Mouse (Mus musculus): ENCODE measurements around the gene Fcna. TPM values are rescaled to one million over a fixed set of nuclear protein-coding genes. Genes with fewer than 3 reads are reported as not detected.

The Fcna gene
- polyA plus RNA-seq, 1 experiment, result not detected

DNA sequence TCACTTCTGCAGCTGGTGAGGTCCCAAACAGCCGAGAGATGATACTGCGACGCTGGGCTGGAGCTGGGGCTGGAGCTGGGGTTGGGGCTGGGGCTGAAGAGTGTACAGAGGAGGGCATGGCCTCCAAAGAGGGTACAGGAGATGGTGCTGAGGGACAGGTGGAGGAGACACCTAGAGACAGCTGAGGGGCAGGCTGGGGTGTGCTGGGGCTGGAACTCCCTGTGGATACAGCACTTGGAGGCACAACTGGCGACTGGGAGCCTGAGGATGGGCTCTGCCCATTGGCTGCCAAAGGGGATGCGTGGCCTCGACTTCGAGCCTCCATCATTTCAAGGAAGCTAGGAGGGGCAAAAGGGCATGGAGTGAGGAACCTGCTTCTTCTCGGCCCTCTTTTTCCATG lies 40.5 kb downstream of the Fcna start:
- Histone ChIP-seq H3K27ac (ENCODE audit: insufficient read depth, low read length) (no peak overlapping the region), H3K9me3 (replicated peaks; ENCODE audit: control insufficient read depth, insufficient read depth, low read length, poor library complexity, severe bottlenecking) (no peaks in the 10 kb centered on the region), H3K9ac (ENCODE audit: low read depth, poor library complexity, severe bottlenecking) (no peak overlapping the region), H3K4me1 (ENCODE audit: control insufficient read depth, insufficient read depth, low read length) (no peaks in the 10 kb centered on the region), H3K36me3 (ENCODE audit: control insufficient read depth, insufficient read depth, low read length, poor library complexity, severe bottlenecking) (peaks cover 3% of the 10 kb centered on the region; the same call in 1 of the 2 replicates), H3K4me3 (ENCODE audit: low read depth, low read length) (no peak overlapping the region), H3K27me3 (ENCODE audit: control insufficient read depth, insufficient read depth, low read length, poor library complexity, severe bottlenecking) (no peaks in the 10 kb centered on the region)
- TF ChIP-seq POLR2A (IDR thresholded peaks at IDR 0.05; ENCODE audit: insufficient read depth, low read length) (no peak), CTCF (IDR thresholded peaks at IDR 0.05; ENCODE audit: low read depth, low read length) (no peak), EP300 (IDR thresholded peaks at IDR 0.05; ENCODE audit: insufficient read depth, low read depth, low read length) (no peak)

GRCm38 (mm10) chr2:25585601-25586000 lies 42.2 kb downstream of the Fcna start:
- Histone ChIP-seq H3K27me3 (ENCODE audit: control insufficient read depth, insufficient read depth, low read length, poor library complexity, severe bottlenecking) (no peaks in the 10 kb centered on the region), H3K4me3 (ENCODE audit: low read depth, low read length) (no peak overlapping the region), H3K9ac (ENCODE audit: low read depth, poor library complexity, severe bottlenecking) (no peak overlapping the region), H3K27ac (ENCODE audit: insufficient read depth, low read length) (no peak overlapping the region), H3K36me3 (ENCODE audit: control insufficient read depth, insufficient read depth, low read length, poor library complexity, severe bottlenecking) (no peaks in the 10 kb centered on the region), H3K9me3 (replicated peaks; ENCODE audit: control insufficient read depth, insufficient read depth, low read length, poor library complexity, severe bottlenecking) (no peaks in the 10 kb centered on the region), H3K4me1 (ENCODE audit: control insufficient read depth, insufficient read depth, low read length) (no peaks in the 10 kb centered on the region)
- TF ChIP-seq EP300 (IDR thresholded peaks at IDR 0.05; ENCODE audit: insufficient read depth, low read depth, low read length), result no peak

- no peaks in the 10 kb centered on the region for H3K27me3 ChIP-seq (ENCODE audit: control insufficient read depth, insufficient read depth, low read length, poor library complexity, severe bottlenecking)
- TF ChIP-seq POLR2A (IDR thresholded peaks at IDR 0.05; ENCODE audit: insufficient read depth, low read length), result no peak
- no peak for TF ChIP-seq EP300 (IDR thresholded peaks at IDR 0.05; ENCODE audit: insufficient read depth, low read depth, low read length)
- TF ChIP-seq CTCF (IDR thresholded peaks at IDR 0.05; ENCODE audit: low read depth, low read length), result no peak
- no peaks in the 10 kb centered on the region for H3K9me3 ChIP-seq (replicated peaks; ENCODE audit: control insufficient read depth, insufficient read depth, low read length, poor library complexity, severe bottlenecking)
- no peak overlapping the region for H3K4me3 ChIP-seq (ENCODE audit: low read depth, low read length)
- H3K9ac ChIP-seq (ENCODE audit: low read depth, poor library complexity, severe bottlenecking), result no peak overlapping the region
- no peak overlapping the region for H3K27ac ChIP-seq (ENCODE audit: insufficient read depth, low read length)
- H3K4me1 ChIP-seq (ENCODE audit: control insufficient read depth, insufficient read depth, low read length), result no peaks in the 10 kb centered on the region
- no peaks in the 10 kb centered on the region for H3K36me3 ChIP-seq (ENCODE audit: control insufficient read depth, insufficient read depth, low read length, poor library complexity, severe bottlenecking)
These were observed 43.0 kb downstream of the Fcna start for GRCm38 (mm10) chr2:25584856-25585255.

DNA sequence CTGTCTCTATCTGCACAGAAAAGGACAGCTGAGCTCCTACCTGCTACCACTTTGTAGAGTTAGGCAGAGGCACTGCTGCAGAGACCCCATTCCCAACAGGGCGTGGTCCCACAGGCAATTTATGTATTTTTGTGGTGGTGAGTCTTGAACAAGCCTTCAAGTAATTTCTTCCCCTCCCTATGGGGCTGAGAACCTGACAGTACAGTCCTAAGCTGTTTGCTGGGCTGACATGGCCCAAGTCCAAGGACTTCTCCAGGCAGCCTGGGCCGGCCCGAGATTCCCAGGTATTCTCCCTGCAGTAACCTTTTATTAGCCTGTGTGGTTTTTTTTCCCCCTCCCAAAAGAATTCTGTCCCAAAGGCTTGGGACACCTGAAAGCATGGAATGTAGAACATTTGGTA lies 43.7 kb downstream of the Fcna start:
- Histone ChIP-seq H3K4me1 (ENCODE audit: control insufficient read depth, insufficient read depth, low read length) (no peaks in the 10 kb centered on the region), H3K4me3 (ENCODE audit: low read depth, low read length) (no peak overlapping the region)

DNA sequence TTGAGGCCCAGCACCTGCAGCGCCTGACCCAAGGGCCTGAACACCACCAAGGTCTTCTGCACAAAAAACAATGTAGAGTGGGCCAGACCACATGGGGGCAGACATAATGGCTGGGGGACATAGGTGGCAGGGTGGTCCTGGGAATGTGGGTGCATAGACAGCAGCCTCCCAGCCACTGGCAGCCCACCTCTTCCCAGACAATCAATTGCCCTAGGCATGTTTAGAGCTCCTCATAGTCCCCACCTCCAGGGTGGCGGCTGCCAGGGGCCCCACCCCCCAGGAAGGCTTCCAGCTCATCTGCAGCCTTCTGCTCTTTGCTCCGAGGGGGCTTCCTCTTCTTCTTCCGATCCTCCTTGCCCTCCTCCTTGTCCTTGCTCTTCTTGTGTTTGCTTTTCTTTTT lies 44.3 kb downstream of the Fcna start:
- Histone ChIP-seq H3K9ac (ENCODE audit: low read depth, poor library complexity, severe bottlenecking) (no peak overlapping the region), H3K36me3 (ENCODE audit: control insufficient read depth, insufficient read depth, low read length, poor library complexity, severe bottlenecking) (no peaks in the 10 kb centered on the region), H3K4me3 (ENCODE audit: low read depth, low read length) (no peak overlapping the region), H3K9me3 (replicated peaks; ENCODE audit: control insufficient read depth, insufficient read depth, low read length, poor library complexity, severe bottlenecking) (no peaks in the 10 kb centered on the region), H3K27ac (ENCODE audit: insufficient read depth, low read length) (no peak overlapping the region), H3K27me3 (ENCODE audit: control insufficient read depth, insufficient read depth, low read length, poor library complexity, severe bottlenecking) (peaks cover 5% of the 10 kb centered on the region; the same call in 1 of the 2 replicates), H3K4me1 (ENCODE audit: control insufficient read depth, insufficient read depth, low read length) (no peaks in the 10 kb centered on the region)
- no peak for TF ChIP-seq CTCF (IDR thresholded peaks at IDR 0.05; ENCODE audit: low read depth, low read length)
- no peak for TF ChIP-seq POLR2A (IDR thresholded peaks at IDR 0.05; ENCODE audit: insufficient read depth, low read length)
- TF ChIP-seq EP300 (IDR thresholded peaks at IDR 0.05; ENCODE audit: insufficient read depth, low read depth, low read length), result no peak

More for the DNA sequence above, 43.7 kb downstream of the Fcna start:
- Histone ChIP-seq H3K9me3 (replicated peaks; ENCODE audit: control insufficient read depth, insufficient read depth, low read length, poor library complexity, severe bottlenecking) (no peaks in the 10 kb centered on the region), H3K9ac (ENCODE audit: low read depth, poor library complexity, severe bottlenecking) (no peak overlapping the region), H3K27ac (ENCODE audit: insufficient read depth, low read length) (no peak overlapping the region), H3K36me3 (ENCODE audit: control insufficient read depth, insufficient read depth, low read length, poor library complexity, severe bottlenecking) (no peaks in the 10 kb centered on the region), H3K27me3 (ENCODE audit: control insufficient read depth, insufficient read depth, low read length, poor library complexity, severe bottlenecking) (no peaks in the 10 kb centered on the region)
- TF ChIP-seq POLR2A (IDR thresholded peaks at IDR 0.05; ENCODE audit: insufficient read depth, low read length) (no peak), CTCF (IDR thresholded peaks at IDR 0.05; ENCODE audit: low read depth, low read length) (no peak), EP300 (IDR thresholded peaks at IDR 0.05; ENCODE audit: insufficient read depth, low read depth, low read length) (no peak)

DNA sequence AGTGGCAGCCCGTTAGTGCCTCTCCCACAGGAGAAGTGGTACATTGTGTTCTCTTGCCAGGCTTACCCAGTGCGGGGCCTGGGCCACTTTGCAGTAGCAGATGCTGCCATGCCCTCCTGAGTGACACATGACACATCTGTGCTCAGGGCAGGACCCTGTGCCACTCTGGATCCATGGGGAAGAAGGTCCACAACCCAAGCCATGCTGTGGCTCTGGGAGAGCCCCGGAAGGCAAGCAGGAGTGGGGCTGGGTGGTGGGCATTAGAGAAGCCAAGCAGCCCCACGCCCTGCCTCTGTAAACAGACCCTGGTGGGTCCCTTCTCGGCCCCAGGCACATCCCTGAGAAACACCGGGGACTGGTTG lies 44.7 kb downstream of the Fcna start:
- Histone ChIP-seq H3K9me3 (replicated peaks; ENCODE audit: control insufficient read depth, insufficient read depth, low read length, poor library complexity, severe bottlenecking) (no peaks in the 10 kb centered on the region), H3K4me1 (ENCODE audit: control insufficient read depth, insufficient read depth, low read length) (no peaks in the 10 kb centered on the region), H3K27ac (ENCODE audit: insufficient read depth, low read length) (no peak overlapping the region), H3K27me3 (ENCODE audit: control insufficient read depth, insufficient read depth, low read length, poor library complexity, severe bottlenecking) (peaks cover 5% of the 10 kb centered on the region; the same call in 1 of the 2 replicates), H3K4me3 (ENCODE audit: low read depth, low read length) (no peak overlapping the region), H3K9ac (ENCODE audit: low read depth, poor library complexity, severe bottlenecking) (no peak overlapping the region), H3K36me3 (ENCODE audit: control insufficient read depth, insufficient read depth, low read length, poor library complexity, severe bottlenecking) (no peaks in the 10 kb centered on the region)
- TF ChIP-seq POLR2A (IDR thresholded peaks at IDR 0.05; ENCODE audit: insufficient read depth, low read length) (no peak), EP300 (IDR thresholded peaks at IDR 0.05; ENCODE audit: insufficient read depth, low read depth, low read length) (no peak), CTCF (IDR thresholded peaks at IDR 0.05; ENCODE audit: low read depth, low read length) (no peak)
